Comparison of ENCODE assay signal across 10 mouse cellular contexts in genomic region chr15:77332272-77332991, GRCm38 (mm10). TPM values are rescaled to one million over a fixed set of nuclear protein-coding genes. Genes with fewer than 3 reads are reported as not detected.
DNase-seq lines count a peak whose midpoint lies in the region; ATAC-seq lines count a peak whose summit lies in the region.
"Had no signal": no experiment of that assay in that cellular context is flagged by ENCODE, and none has a peak within 500 bp of the region (broad histone marks: within the 10 kb centered on the region; RNA-seq: fewer than 3 reads in every experiment).

No protein-coding gene starts in this region.

- WGBS in heart, embryonic 12.5 days: 73% methylated on average over 7 of the region's 7 CpGs
- 58% methylated on average over 7 of the region's 7 CpGs for WGBS in limb, embryonic 15.5 days

- peak; percentile 40 for DNase-seq in heart, postnatal 25 days (ENCODE audit: low spot score)
- peak; percentile 70 for DNase-seq in R1 (ENCODE audit: low read depth, low spot score)
- DNase-seq in frontal cortex, postnatal 36 days (ENCODE audit: low spot score in 2 of 2): peak; percentile 73 to 80
- no peak for DNase-seq in thymus, postnatal 4 days
- no peak for DNase-seq in spleen, postnatal 4 days (ENCODE audit: low spot score in 2 of 2)
- no peak for DNase-seq in kidney, postnatal 36 days

- H3K4me2 ChIP-seq in heart, embryonic 12.5 days: no peak overlapping the region
- no peak overlapping the region for H3K4me2 ChIP-seq in limb, embryonic 15.5 days
- H3K4me2 ChIP-seq: heart, embryonic 13.5 days; limb, embryonic 13.5 days had no signal

- H3K27me3 ChIP-seq in heart, embryonic 12.5 days (replicated peaks): no peaks in the 10 kb centered on the region
- no peaks in the 10 kb centered on the region for H3K27me3 ChIP-seq in limb, embryonic 15.5 days
- H3K27me3 ChIP-seq: heart, embryonic 13.5 days; limb, embryonic 13.5 days had no signal

- intact Hi-C loops in heart, postnatal 25 days (cut with DNase I): loop anchor here (5.0 kb wide), 1 partner anchor 35 kb away; no protein-coding TSS in a partner anchor

- ATAC-seq in heart, embryonic 12.5 days (ENCODE audit: insufficient number of reproducible peaks, low FRiP score): no peak
- ATAC-seq in limb, embryonic 15.5 days (ENCODE audit: insufficient number of reproducible peaks, low FRiP score, low TSS enrichment, low read depth): no peak

- peaks cover 29% of the 10 kb centered on the region for H3K4me1 ChIP-seq in heart, embryonic 12.5 days (replicated peaks)
- peaks cover 25% of the 10 kb centered on the region for H3K4me1 ChIP-seq in limb, embryonic 15.5 days

- no peak overlapping the region for H3K27ac ChIP-seq in heart, embryonic 12.5 days (ENCODE audit: poor library complexity, severe bottlenecking)
- H3K27ac ChIP-seq in limb, embryonic 15.5 days: peak overlapping the region; percentile 29; the same call in 1 of the 2 replicates
- H3K27ac ChIP-seq: limb, embryonic 13.5 days had no signal

- no peaks in the 10 kb centered on the region for H3K9me3 ChIP-seq in heart, embryonic 12.5 days (replicated peaks)
- H3K9me3 ChIP-seq in limb, embryonic 15.5 days: no peaks in the 10 kb centered on the region
- H3K9me3 ChIP-seq: heart, embryonic 13.5 days; limb, embryonic 13.5 days had no signal

- H3K4me3 ChIP-seq in heart, embryonic 12.5 days: no peak overlapping the region
- no peak overlapping the region for H3K4me3 ChIP-seq in limb, embryonic 15.5 days
- H3K4me3 ChIP-seq: heart, embryonic 13.5 days; limb, embryonic 13.5 days had no signal

- H3K36me3 ChIP-seq in heart, embryonic 12.5 days: no peaks in the 10 kb centered on the region
- H3K36me3 ChIP-seq in limb, embryonic 15.5 days: no peaks in the 10 kb centered on the region
- H3K36me3 ChIP-seq: heart, embryonic 13.5 days; limb, embryonic 13.5 days had no signal

- no peak overlapping the region for H3K9ac ChIP-seq in heart, embryonic 12.5 days
- H3K9ac ChIP-seq in limb, embryonic 15.5 days: no peak overlapping the region
- H3K9ac ChIP-seq: heart, embryonic 13.5 days; limb, embryonic 13.5 days had no signal

RNA-seq across cellular contexts. Expression of gene Rbfox2, which starts 25.6 kb away (rescaled TPM):
- 100 to 1,000 TPM; 111 to 117 TPM for total RNA-seq in heart, postnatal 25 days (2021)
- 87.6 and 97.4 TPM in 2 replicates for polyA plus RNA-seq in heart, embryonic 12.5 days (2016; fragmentation: Nextera tagmentation; extraction: Ambion mirVana)
- polyA plus RNA-seq in limb, embryonic 15.5 days (2015; fragmentation: Nextera tagmentation; extraction: Ambion mirVana): 73.2 and 76.6 TPM in 2 replicates

Comparison
In these comparisons a context has a peak if more than half of its experiments do, and no peak if none do; other contexts are left out.
1. DNase-seq: peak in heart, postnatal 25 days (single experiment), R1 (single experiment) and frontal cortex, postnatal 36 days (2 of 2); none in thymus, postnatal 4 days (single experiment), spleen, postnatal 4 days (0 of 2) and kidney, postnatal 36 days (0 of 2).